ENCODE assay signal across 1 mouse cellular context in the genomic region with DNA sequence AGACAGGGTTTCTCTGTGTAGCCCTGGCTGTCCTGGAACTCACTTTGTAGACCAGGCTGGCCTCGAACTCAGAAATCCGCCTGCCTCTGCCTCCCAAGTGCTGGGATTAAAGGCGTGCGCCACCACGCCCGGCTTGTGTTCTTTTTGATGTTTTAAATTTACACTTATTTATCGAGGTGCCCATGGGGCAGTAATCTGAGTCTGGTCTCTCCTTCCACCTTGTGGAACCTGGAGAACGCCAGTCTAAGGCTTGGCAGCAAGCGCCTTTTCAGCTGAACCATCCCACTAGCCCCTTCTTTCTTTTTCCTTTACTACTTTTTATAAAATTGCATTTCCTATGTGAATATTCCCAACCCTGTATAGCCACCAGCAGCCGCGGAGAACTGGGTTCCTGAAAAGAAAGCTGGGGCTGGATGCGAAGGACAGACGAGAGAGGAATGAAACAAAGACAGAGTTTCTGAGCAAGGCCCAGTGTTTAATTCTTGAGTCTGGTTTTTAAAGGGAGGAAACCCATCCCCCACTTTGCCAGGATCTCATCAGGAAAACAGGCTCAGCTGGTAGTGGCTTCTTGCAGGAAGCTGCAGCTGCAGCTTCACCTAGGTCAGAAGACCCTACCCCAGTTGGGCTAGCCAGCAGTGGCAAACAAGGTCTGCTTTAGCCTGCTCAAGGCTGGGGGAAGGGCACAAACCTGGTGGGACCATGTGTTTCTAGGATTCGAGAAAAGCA.
TF ChIP-seq lines count a peak whose summit lies in the region.

No protein-coding gene starts in this region.

TF ChIP-seq in ES-E14, 5 proteins besides CTCF, POLR2A, EP300 and RAD21 (continued from another document):
- TF ChIP-seq ZC3H11A (IDR thresholded peaks at IDR 0.05; ENCODE audit: borderline replicate concordance, low read depth, low read length) (no peak), HCFC1 (IDR thresholded peaks at IDR 0.05; ENCODE audit: borderline replicate concordance, insufficient read depth, low read length) (no peak)
